Mouse (Mus musculus) embryo, embryonic 11 days (tissue): ENCODE measurements at regions not wholly inside any gene's neighbourhood (a gene's known extent, or its start where the extent isn't known, plus 50 kb on each side); places are given as distances from the start of the nearest gene placed in this dataset.
A peak's percentile ranks its signal among the peaks of the same experiment; 100 is the strongest.
"Not testable (repeated sequence)": the region's sequence is repeated elsewhere in the genome, so short reads cannot be mapped to it uniquely, and the experiment has no call there.

Experiments
- DNase-seq: peaks from one replicate; pipeline ENCODE4 v3.0.0-alpha.2; 2015

DNA sequence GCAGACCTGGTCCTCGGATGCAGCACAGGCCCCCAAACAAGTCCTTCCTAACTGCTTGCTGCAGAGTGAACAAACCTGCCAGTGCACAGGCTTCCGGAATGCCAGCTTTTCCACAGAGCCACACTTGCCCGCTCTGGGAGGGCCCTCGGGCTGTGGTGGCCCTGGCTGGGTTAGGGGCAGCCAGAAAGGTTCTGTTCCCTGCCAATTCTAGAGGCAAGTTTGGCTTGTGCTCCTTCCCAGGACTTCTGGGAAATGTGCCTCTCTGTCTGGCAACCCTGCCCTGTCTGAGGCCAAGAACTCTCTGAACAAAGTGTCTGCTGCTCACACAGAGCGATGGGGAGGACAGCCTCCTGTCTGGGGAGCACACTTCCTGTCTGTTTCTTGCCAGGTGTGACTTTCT lies 66.4 kb downstream of the Xrcc2 start:
- no peak for DNase-seq

DNA sequence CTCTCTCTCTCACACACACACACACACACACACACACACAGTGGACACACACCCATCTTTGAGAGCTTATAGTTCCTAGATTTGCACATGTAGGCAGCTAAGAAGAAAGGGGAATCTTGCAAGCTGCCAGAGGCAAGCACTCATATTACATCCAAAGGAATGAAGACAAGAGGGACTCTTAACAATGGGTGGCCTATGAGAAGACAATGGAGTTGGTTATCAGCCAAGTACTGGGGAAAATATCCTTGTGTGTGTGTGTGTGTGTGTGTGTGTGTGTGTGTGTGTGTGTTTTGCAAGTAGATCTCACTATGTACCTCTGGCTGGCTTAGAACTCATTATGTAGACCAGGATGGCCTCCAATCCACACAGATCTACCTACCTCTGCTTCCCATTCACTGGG lies 67.5 kb downstream of the Xrcc2 start:
- DNase-seq = no peak

GRCm38 (mm10) chr5:25632861-25633535 lies 72.6 kb downstream of the Xrcc2 start:
- no peak for DNase-seq

GRCm38 (mm10) chr5:25629731-25630130 lies 75.9 kb downstream of the Xrcc2 start:
- no peak for DNase-seq

GRCm38 (mm10) chr5:25628504-25628903 lies 77.1 kb downstream of the Xrcc2 start:
- no peak for DNase-seq

DNA sequence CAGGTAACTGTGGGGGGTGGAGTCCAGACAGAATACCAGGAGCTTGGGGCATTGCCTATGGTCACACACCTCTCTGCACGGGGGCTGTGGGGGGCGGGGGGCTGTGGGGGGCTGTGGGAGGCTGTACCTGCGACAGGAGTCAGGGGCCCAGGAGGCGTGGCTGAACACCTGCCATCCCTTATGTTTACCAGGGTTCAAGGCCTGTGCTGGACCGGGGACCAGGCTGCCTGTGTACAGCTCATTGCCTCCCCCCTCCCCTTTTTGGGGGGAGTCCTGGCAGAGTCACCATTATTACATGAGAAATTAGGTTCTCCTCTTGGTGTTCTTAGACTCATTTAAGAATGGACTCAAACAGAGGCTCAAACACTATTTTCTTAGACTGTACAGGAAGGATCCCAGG lies 78.5 kb downstream of the Xrcc2 start:
- DNase-seq = no peak

DNA sequence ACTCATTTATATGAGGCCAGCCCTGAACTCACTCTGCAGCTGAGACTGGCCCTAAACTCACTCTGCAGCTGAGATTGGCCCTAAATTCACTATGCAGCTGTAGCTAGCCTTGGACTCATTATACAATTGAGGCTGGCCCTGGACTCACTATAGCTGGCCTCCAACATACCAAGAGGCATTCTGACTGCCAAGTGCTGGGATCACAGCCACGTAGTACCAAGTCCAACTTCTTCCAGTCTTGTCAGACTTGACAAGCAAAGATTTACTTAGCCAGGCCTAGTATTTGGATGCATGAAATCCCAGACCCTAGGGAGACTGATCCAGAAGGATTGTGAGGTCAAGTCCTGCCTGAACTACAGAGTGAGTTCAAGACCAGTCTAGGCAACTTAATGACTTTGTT lies 81.6 kb downstream of the Xrcc2 start:
- no peak for DNase-seq

DNA sequence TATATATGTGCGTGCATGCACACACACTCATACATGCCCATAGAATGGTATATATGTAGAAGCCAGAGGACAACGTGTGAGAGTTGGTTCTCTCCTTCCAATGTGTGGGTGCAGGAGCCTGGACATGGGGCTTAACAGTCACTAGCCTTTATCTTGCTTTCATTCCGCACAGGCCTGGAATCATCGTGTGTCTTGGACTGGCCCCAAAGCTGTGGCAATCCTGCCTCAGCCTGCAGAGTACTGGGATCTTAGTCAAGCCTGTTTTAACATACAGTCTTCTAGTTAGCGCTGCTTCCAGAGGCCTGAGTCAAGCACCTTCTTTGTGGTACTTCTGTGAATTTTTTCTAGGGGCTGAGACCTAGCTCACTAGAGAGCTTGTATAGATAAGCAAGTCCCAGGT lies 85.8 kb downstream of the Xrcc2 start:
- no peak for DNase-seq

- DNase-seq = not testable (repeated sequence)
Measured at GRCm38 (mm10) chr5:25619337-25619736, 86.3 kb downstream of the Xrcc2 start.

DNA sequence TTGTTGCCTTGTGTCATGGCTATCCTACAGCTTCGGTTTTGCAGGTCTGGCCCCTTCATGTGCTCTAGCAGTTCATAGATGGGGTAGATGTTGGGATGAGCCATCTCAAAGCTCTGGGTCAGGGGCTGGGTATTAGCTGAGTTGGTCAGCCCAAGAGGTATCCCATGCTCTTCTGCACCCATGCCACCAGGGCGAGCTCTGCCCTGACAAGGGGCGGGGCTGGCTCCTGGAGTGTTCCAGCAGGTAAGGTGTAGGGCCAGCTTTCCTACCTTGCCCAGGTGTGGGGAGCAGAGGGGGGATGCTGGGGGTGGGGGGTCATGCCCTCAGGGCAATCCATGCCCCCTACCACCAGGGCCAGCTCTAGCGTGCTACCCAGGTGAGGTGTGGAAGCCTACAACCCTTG lies 91.0 kb downstream of the Xrcc2 start:
- no peak for DNase-seq

GRCm38 (mm10) chr5:25613844-25614658 lies 91.6 kb downstream of the Xrcc2 start:
- no peak for DNase-seq

GRCm38 (mm10) chr5:25612036-25612705 lies 93.5 kb downstream of the Xrcc2 start:
- DNase-seq = no peak

DNA sequence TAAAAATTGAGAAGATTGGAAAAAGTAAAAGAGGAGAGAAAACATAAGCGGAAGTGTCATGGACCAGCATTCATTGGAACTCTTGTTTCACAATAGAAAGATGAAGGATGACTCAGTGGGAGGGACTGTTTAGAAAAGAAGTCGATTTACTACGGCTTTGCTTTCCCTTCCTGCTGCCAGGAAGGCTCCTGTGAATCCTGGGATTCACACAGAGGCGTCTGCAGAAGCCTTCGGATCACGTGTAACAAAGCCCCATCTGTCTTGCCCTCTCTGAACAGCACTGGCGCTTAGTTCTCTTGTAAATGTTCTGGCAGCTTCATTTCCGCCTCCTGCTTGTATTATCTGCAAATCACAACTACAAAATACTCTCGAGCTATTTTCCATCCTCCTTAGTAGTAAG lies 94.0 kb downstream of the Cct8l1 start:
- peak; percentile 53 for DNase-seq

- DNase-seq = no peak
Measured at GRCm38 (mm10) chr5:25602123-25602522, 86.3 kb downstream of the Cct8l1 start.

DNA sequence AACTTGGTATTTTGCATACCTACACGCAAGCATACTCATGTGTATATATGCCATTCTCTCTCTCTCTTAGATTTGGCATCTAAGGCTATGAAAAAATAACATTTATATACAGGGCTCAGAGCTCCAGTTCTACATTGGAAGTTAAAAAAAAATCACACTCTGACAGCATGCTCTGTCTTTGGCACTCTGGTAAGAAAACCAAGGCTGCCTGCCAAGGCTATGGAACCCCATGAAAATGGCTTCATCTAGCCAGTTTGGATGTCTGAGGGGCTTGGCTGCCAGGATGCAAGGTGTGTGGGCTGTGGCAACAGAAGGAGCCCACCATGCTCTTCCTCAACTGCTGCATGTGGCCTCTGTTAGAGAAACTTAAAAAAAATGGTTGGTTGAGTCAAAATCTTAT lies 83.5 kb downstream of the Cct8l1 start:
- no peak for DNase-seq

- no peak for DNase-seq
Measured at GRCm38 (mm10) chr5:25597786-25598185, 81.9 kb downstream of the Cct8l1 start.

DNA sequence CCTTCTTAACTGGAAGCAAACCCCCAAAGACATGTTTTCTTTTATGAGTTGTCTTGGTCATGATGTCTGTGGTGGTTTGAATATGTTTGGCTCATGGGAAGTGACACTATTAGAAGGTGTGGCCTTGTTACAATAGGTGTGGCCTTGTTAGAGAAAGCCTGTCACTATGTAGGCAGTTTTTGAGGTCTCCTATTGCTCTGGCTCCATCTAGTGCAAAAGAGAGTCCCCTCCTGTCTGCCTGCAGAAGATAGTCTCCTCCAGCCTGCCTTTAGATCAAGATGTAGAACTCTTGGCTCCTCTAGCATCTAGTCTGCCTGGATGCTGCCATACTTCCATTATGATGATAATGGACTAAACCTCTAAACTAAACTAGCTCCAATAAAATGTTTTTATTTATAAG lies 75.8 kb downstream of the Cct8l1 start:
- DNase-seq = no peak
